Mouse (Mus musculus): ENCODE measurements around the gene Slc30a1. TPM values are rescaled to one million over a fixed set of nuclear protein-coding genes. Genes with fewer than 3 reads are reported as not detected.

Slc30a1 gene
- polyA plus RNA-seq, 1 experiment from 2014 or later = 2.6 TPM

GRCm38 (mm10) chr1:191905637-191906533 lies 682 bp upstream of the Slc30a1 start:
- Histone ChIP-seq H3K27me3 (no peaks in the 10 kb centered on the region), H3K27ac (peak overlapping the region; percentile 62), H3K4me3 (peak overlapping the region; percentile 75), H3K9ac (peak overlapping the region; percentile 78), H3K4me1 (replicated peaks) (peaks cover 36% of the 10 kb centered on the region), H3K9me3 (replicated peaks) (no peaks in the 10 kb centered on the region), H3K4me2 (peak overlapping the region; percentile 99), H3K36me3 (peaks cover 11% of the 10 kb centered on the region; the same call in 1 of the 2 replicates)
- peak; percentile 73 for ATAC-seq (replicated peaks; ENCODE audit: insufficient number of reproducible peaks, insufficient read depth, low FRiP score, low read depth)
- WGBS = 5% methylated on average over 56 of the region's 58 CpGs

- Histone ChIP-seq H3K36me3 (peaks cover 11% of the 10 kb centered on the region; the same call in 1 of the 2 replicates), H3K9ac (peak overlapping the region; percentile 76), H3K4me1 (replicated peaks) (peaks cover 44% of the 10 kb centered on the region), H3K9me3 (replicated peaks) (no peaks in the 10 kb centered on the region), H3K4me2 (peak overlapping the region; percentile 99), H3K4me3 (peak overlapping the region; percentile 75), H3K27me3 (no peaks in the 10 kb centered on the region), H3K27ac (peak overlapping the region; percentile 89)
- under 1% methylated on average over 42 of the region's 43 CpGs for WGBS
- ATAC-seq (replicated peaks; ENCODE audit: insufficient number of reproducible peaks, insufficient read depth, low FRiP score, low read depth) = peak; percentile 18; the same call in 1 of the 2 replicates
Observed at GRCm38 (mm10) chr1:191907431-191907810, 854 bp downstream of the Slc30a1 start.

DNA sequence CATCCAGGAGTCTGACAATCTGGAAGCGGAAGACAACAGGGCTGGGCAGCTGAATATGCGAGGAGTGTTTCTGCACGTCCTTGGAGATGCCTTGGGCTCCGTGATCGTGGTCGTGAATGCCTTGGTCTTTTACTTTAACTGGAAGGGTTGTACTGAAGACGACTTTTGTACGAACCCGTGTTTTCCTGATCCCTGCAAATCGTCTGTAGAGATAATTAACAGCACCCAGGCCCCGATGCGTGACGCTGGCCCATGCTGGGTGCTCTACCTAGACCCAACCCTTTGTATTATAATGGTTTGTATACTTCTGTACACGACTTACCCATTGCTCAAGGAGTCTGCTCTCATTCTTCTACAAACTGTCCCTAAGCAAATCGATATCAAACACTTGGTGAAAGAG lies 2.3 kb downstream of the Slc30a1 start:
- Histone ChIP-seq H3K4me1 (replicated peaks) (peaks cover 44% of the 10 kb centered on the region), H3K27ac (no peak overlapping the region), H3K9me3 (replicated peaks) (no peaks in the 10 kb centered on the region), H3K9ac (no peak overlapping the region), H3K4me2 (peak overlapping the region; percentile 99), H3K4me3 (peak overlapping the region; percentile 75), H3K36me3 (peaks cover 11% of the 10 kb centered on the region; the same call in 1 of the 2 replicates), H3K27me3 (no peaks in the 10 kb centered on the region)
- WGBS = 91% methylated on average over 15 of the region's 15 CpGs
- no peak for ATAC-seq (replicated peaks; ENCODE audit: insufficient number of reproducible peaks, insufficient read depth, low FRiP score, low read depth)

- no peak overlapping the region for H3K27ac ChIP-seq
- no peak overlapping the region for H3K9ac ChIP-seq
- H3K36me3 ChIP-seq = peaks cover 11% of the 10 kb centered on the region; the same call in 1 of the 2 replicates
- WGBS = 90% methylated on average over 14 of the region's 14 CpGs
- no peak for ATAC-seq (replicated peaks; ENCODE audit: insufficient number of reproducible peaks, insufficient read depth, low FRiP score, low read depth)
- no peaks in the 10 kb centered on the region for H3K27me3 ChIP-seq
- H3K4me3 ChIP-seq = no peak overlapping the region
- no peaks in the 10 kb centered on the region for H3K9me3 ChIP-seq (replicated peaks)
- peaks cover 44% of the 10 kb centered on the region for H3K4me1 ChIP-seq (replicated peaks)
- peak overlapping the region; percentile 99 for H3K4me2 ChIP-seq
Observed at GRCm38 (mm10) chr1:191909316-191909715, 2.7 kb downstream of the Slc30a1 start.

DNA sequence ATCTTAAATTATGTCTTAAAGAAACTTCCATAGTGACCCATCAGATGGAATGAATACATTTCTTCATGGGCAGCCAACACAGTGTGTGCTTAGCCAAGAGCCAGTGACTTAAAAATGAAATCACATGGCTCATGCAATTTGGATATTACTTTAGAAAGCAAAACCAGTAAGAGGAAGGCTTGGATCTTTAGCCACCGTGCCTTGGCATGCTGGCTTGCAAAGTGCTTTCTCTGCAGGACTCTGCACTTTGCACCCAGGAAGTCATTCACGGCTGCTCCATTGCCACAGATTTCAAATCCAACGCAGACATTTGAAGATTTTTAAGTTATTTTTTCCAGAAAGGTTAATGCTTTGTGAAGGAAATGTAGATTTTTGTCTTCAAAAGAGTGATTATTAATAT lies 4.1 kb downstream of the Slc30a1 start:
- H3K9ac ChIP-seq = no peak overlapping the region
- H3K4me1 ChIP-seq (replicated peaks) = peaks cover 40% of the 10 kb centered on the region
- peaks cover 11% of the 10 kb centered on the region; the same call in 1 of the 2 replicates for H3K36me3 ChIP-seq
- ATAC-seq (replicated peaks; ENCODE audit: insufficient number of reproducible peaks, insufficient read depth, low FRiP score, low read depth) = no peak
- 58% methylated on average over 3 of the region's 3 CpGs for WGBS
- no peak overlapping the region for H3K4me3 ChIP-seq
- H3K27me3 ChIP-seq = no peaks in the 10 kb centered on the region
- H3K9me3 ChIP-seq (replicated peaks) = no peaks in the 10 kb centered on the region
- no peak overlapping the region for H3K27ac ChIP-seq
- peak overlapping the region; percentile 29; the same call in 1 of the 2 replicates for H3K4me2 ChIP-seq

- H3K4me1 ChIP-seq (replicated peaks) = peaks cover 36% of the 10 kb centered on the region
- H3K27me3 ChIP-seq = no peaks in the 10 kb centered on the region
- no peak overlapping the region for H3K9ac ChIP-seq
- peaks cover 11% of the 10 kb centered on the region; the same call in 1 of the 2 replicates for H3K36me3 ChIP-seq
- H3K4me2 ChIP-seq = peak overlapping the region; percentile 29
- no peak for ATAC-seq (replicated peaks; ENCODE audit: insufficient number of reproducible peaks, insufficient read depth, low FRiP score, low read depth)
- WGBS = 62% methylated on average over 3 of the region's 3 CpGs
- no peak overlapping the region for H3K4me3 ChIP-seq
- 0 out of 2 replicates have a peak overlapping the region, but pooled peaks have one; percentile 5 for H3K27ac ChIP-seq
- H3K9me3 ChIP-seq (replicated peaks) = no peaks in the 10 kb centered on the region
Observed at GRCm38 (mm10) chr1:191911067-191911668, 4.6 kb downstream of the Slc30a1 start.

DNA sequence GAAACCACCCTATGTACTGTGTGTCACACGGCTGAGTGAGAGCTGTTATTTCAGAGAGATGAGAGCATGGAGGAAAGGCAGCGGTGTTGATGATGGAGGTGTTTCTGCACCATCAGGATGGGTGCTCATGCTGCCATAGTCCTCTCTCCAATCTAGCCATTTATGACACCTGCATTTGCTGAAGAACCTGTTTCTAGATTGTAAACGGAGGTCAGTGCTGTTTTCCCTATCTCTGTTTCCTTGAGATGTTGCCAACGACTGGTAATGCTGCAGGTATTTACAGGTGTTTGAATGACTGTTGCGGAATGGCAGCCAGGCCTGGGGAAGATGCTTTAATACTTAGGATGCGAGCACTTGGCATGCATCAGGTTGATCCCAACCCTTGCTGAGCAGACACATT lies 8.1 kb downstream of the Slc30a1 start:
- Histone ChIP-seq H3K9me3 (replicated peaks) (no peaks in the 10 kb centered on the region), H3K4me3 (no peak overlapping the region), H3K27ac (no peak overlapping the region), H3K36me3 (peaks cover 1% of the 10 kb centered on the region; the same call in 1 of the 2 replicates), H3K4me1 (replicated peaks) (peaks cover 16% of the 10 kb centered on the region), H3K27me3 (no peaks in the 10 kb centered on the region), H3K4me2 (no peak overlapping the region), H3K9ac (no peak overlapping the region)
- 80% methylated on average over 6 of the region's 6 CpGs for WGBS
- ATAC-seq (replicated peaks; ENCODE audit: insufficient number of reproducible peaks, insufficient read depth, low FRiP score, low read depth) = no peak

- H3K36me3 ChIP-seq = no peaks in the 10 kb centered on the region
- ATAC-seq (replicated peaks; ENCODE audit: insufficient number of reproducible peaks, insufficient read depth, low FRiP score, low read depth) = no peak
- 67% methylated on average over 1 of the region's 1 CpGs for WGBS
Observed at GRCm38 (mm10) chr1:191915586-191915985, 9.0 kb downstream of the Slc30a1 start.

DNA sequence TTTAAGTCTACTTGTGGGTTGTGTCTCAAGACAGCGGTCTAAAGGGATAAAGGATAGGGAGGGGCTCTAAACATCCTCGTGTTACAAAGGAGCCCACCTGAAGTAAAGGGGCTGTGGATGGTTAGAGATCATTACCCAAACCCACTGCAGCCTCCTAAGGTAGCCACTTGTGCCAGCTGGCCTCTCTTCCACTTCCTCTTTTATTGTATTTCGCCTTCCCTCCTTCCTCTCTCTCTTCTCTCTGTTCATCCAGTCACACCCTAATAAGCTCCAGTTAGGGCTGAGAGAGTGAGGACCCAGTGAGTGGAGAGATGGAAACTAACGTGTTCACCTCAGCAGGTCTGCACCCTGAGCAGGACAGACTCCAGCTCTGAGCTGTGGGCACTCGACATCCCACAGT lies 10.3 kb downstream of the Slc30a1 start:
- ATAC-seq (replicated peaks; ENCODE audit: insufficient number of reproducible peaks, insufficient read depth, low FRiP score, low read depth) = no peak

More at GRCm38 (mm10) chr1:191915586-191915985, 9.0 kb downstream of the Slc30a1 start:
- Histone ChIP-seq H3K9ac (no peak overlapping the region), H3K4me3 (no peak overlapping the region), H3K27me3 (no peaks in the 10 kb centered on the region), H3K4me2 (no peak overlapping the region), H3K4me1 (replicated peaks) (peaks cover 10% of the 10 kb centered on the region), H3K27ac (no peak overlapping the region), H3K9me3 (replicated peaks) (no peaks in the 10 kb centered on the region)

GRCm38 (mm10) chr1:191919336-191919735 lies 12.8 kb downstream of the Slc30a1 start:
- H3K36me3 ChIP-seq = no peaks in the 10 kb centered on the region
- H3K27me3 ChIP-seq = no peaks in the 10 kb centered on the region
- H3K9me3 ChIP-seq (replicated peaks) = no peaks in the 10 kb centered on the region
- H3K4me1 ChIP-seq (replicated peaks) = no peaks in the 10 kb centered on the region
- no peak overlapping the region for H3K4me3 ChIP-seq
- 70% methylated on average over 2 of the region's 2 CpGs for WGBS
- no peak overlapping the region for H3K9ac ChIP-seq
- H3K27ac ChIP-seq = no peak overlapping the region
- ATAC-seq (replicated peaks; ENCODE audit: insufficient number of reproducible peaks, insufficient read depth, low FRiP score, low read depth) = no peak
- no peak overlapping the region for H3K4me2 ChIP-seq

More for the DNA sequence above, 10.3 kb downstream of the Slc30a1 start:
- Histone ChIP-seq H3K36me3 (no peaks in the 10 kb centered on the region), H3K9me3 (replicated peaks) (no peaks in the 10 kb centered on the region), H3K9ac (no peak overlapping the region), H3K27me3 (no peaks in the 10 kb centered on the region), H3K4me2 (no peak overlapping the region), H3K4me3 (no peak overlapping the region), H3K4me1 (replicated peaks) (0 out of 2 replicates have a peak, but pooled peaks cover 1% of the 10 kb centered on the region), H3K27ac (no peak overlapping the region)
- WGBS = 58% methylated on average over 5 of the region's 5 CpGs

DNA sequence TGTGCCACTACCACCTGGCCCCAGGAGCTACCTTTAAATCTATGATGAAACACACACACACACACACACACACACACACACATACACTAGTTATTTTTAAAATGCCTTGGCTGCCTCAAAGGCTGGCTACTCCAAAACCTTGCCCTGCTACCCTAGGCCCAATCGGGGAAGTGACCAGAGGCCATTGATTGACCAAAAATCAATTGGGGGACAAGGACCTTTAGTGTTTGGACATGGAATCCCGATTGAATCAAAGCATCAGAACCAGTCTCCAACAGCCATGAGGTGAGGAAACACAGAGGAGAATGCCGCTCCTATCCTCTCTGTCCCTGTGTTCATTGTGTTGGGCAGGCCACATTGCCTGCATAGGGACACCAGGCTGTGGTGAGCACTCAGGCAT lies 15.1 kb downstream of the Slc30a1 start:
- Histone ChIP-seq H3K4me3 (no peak overlapping the region), H3K9ac (no peak overlapping the region), H3K9me3 (replicated peaks) (no peaks in the 10 kb centered on the region), H3K27me3 (no peaks in the 10 kb centered on the region), H3K36me3 (no peaks in the 10 kb centered on the region), H3K27ac (no peak overlapping the region), H3K4me1 (replicated peaks) (no peaks in the 10 kb centered on the region), H3K4me2 (no peak overlapping the region)
- WGBS = 92% methylated on average over 3 of the region's 3 CpGs
- no peak for ATAC-seq (replicated peaks; ENCODE audit: insufficient number of reproducible peaks, insufficient read depth, low FRiP score, low read depth)

All from heart, embryonic 15.5 days (tissue).